Mouse (Mus musculus) bone marrow macrophage, adult 2 months (primary cell): ENCODE data around the gene Zfp595. TPM values are rescaled to one million over a fixed set of nuclear protein-coding genes. Genes with fewer than 3 reads are reported as not detected.
"Not testable (repeated sequence)": the region's sequence is repeated elsewhere in the genome, so short reads cannot be mapped to it uniquely, and the experiment has no call there.

Experiments
- H3K27ac ChIP-seq: 2 replicates; pipeline ENCODE4 v1.5.1; 2012; ENCODE audit warnings: low read depth, low read length; ENCODE audit not compliant: insufficient read depth
- H3K4me1 ChIP-seq: 2 replicates; pipeline ENCODE4 v1.6.1; 2012; ENCODE audit warnings: low read length; ENCODE audit not compliant: control insufficient read depth, insufficient read depth
- H3K4me3 ChIP-seq: 2 replicates; pipeline ENCODE4 v1.5.1; 2012; ENCODE audit warnings: mild to moderate bottlenecking, low read length, moderate library complexity; ENCODE audit not compliant: insufficient read depth
- CTCF ChIP-seq: IDR thresholded peaks from 2 replicates; pipeline ENCODE4 v1.5.1; 2012; ENCODE audit warnings: low read depth, mild to moderate bottlenecking, low read length, moderate library complexity
- POLR2A ChIP-seq: IDR thresholded peaks from 2 replicates; pipeline ENCODE4 v1.6.1; 2012; ENCODE audit warnings: mild to moderate bottlenecking, low read depth, low read length, borderline replicate concordance
- polyA plus RNA-seq: library from polyadenylated mRNA; stranded (reverse); fragments of >200 nt; gene quantifications from 2 replicates; pipeline ENCODE4 v1.2.4, GENCODE M21; 2012; ENCODE audit not compliant: missing spikeins, insufficient read depth, insufficient read length

Zfp595 gene
- polyA plus RNA-seq = 7.0 and 7.9 TPM in 2 replicates

DNA sequence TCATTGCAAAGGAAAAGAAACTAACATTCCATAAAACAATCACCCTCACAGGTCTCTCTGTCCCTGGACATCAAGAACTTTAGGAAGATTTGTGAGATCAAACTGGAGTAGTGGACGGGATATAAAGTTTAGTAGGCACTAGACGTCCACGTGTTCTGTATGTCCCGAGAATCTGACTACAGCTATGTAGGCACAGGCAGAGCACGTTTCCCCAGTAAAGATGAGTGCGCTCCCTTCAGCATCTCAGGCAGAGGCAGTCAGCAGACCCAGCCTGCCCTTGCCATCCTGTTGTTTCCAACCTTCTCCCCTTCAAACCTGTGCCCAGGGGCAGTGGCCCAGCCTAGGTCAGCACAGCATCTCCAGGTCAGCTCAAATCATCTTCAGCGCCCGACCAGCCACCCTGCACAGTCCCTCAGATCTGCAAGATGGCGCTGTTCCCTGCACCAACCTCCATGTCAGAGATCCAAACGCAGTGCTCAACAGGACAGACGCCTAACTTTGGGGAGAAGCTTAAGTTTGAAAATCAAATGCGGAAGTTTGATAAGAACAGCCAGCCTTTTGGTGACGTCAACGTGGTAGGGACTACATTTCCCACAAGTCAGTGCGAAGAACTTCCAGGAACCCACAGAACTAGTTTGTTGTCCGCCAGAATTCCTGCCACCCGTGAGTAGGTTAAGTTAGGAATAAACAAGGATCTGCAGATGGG is at the start of gene Zfp595:
Gene Zfp595 (minus strand): TSS at position 552 of the 706 bp plus-strand sequence.
- TF ChIP-seq POLR2A = no peak
- no peak for TF ChIP-seq CTCF
- Histone ChIP-seq H3K4me3 (peak within 1 kb of the TSS; percentile 82), H3K4me1 (peaks cover 6% of the 10 kb centered on the region), H3K27ac (peak within 1 kb of the TSS; percentile 39)

GRCm38 (mm10) chr13:67376255-67376654 is 43.9 kb upstream of the Zfp595 start:
- H3K27ac ChIP-seq, H3K4me1 ChIP-seq, H3K4me3 ChIP-seq: not testable (repeated sequence)

GRCm38 (mm10) chr13:67375050-67375911 is 42.9 kb upstream of the Zfp595 start, which contains the start of the genes Gm28041 and Zfp456:
Gm28041 (minus strand) TSS chr13:67375733.
Zfp456 (minus strand) TSS chr13:67375810.
- H3K4me1 ChIP-seq = not testable (repeated sequence)
- peak within 1 kb of the TSS; percentile 75 for H3K4me3 ChIP-seq
- peak within 1 kb of the TSS; percentile 48 for H3K27ac ChIP-seq

GRCm38 (mm10) chr13:67360131-67360744 is 27.9 kb upstream of the Zfp595 start, which contains the start of the genes Gm28044 and Zfp953:
Gm28044 (minus strand) TSS chr13:67360536.
Zfp953 (minus strand) TSS chr13:67360605.
- no peak for TF ChIP-seq POLR2A

DNA sequence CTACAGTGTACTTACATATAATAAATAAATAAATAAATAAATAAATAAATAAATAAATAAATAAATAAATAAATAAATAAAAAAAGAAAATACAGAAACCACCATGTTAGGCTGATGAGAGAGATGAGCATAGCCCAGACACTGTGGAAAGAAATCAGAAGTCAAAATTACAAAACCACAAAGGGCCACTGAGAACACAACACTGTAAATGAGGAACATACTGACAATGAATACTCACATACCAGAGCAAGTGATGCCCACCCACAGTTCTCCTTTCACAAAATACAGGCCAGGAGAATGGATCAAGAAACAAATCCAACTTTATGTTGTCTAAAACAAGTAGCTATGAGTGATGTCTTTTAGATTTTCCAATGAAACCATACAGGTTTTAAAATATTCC is 19.5 kb upstream of the Zfp595 start:
- Histone ChIP-seq H3K27ac (no peak overlapping the region), H3K4me3 (no peak overlapping the region), H3K4me1 (no peaks in the 10 kb centered on the region)
- TF ChIP-seq CTCF (no peak), POLR2A (no peak)

More at GRCm38 (mm10) chr13:67360131-67360744, 27.9 kb upstream of the Zfp595 start, which contains the start of the genes Gm28044 and Zfp953:
- Histone ChIP-seq H3K27ac (peak within 1 kb of the TSS; percentile 83), H3K4me1 (peaks cover 5% of the 10 kb centered on the region; the same call in 1 of the 2 replicates), H3K4me3 (peak within 1 kb of the TSS; percentile 95)

DNA sequence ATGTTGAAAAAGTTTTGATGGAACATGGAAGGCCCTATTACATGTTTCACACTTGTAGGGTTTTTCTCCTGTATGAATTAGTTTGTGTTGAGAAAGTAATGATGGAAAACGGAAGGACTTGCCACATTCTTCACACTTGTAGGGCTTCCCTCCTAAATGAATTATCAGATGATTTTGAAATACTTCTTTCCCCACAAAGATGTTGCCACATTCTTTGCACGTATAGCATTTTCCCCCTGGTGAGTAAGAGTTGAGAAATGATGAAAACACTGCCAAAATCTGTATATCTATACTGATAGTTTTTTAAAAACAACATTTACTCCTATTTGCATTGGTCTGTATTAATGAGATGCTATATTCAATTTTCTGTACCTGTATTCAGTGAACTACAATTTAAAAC is 11.1 kb upstream of the Zfp595 start:
- Histone ChIP-seq H3K4me3 (no peak overlapping the region), H3K27ac (no peak overlapping the region), H3K4me1 (no peaks in the 10 kb centered on the region)
- TF ChIP-seq CTCF (no peak), POLR2A (no peak)

DNA sequence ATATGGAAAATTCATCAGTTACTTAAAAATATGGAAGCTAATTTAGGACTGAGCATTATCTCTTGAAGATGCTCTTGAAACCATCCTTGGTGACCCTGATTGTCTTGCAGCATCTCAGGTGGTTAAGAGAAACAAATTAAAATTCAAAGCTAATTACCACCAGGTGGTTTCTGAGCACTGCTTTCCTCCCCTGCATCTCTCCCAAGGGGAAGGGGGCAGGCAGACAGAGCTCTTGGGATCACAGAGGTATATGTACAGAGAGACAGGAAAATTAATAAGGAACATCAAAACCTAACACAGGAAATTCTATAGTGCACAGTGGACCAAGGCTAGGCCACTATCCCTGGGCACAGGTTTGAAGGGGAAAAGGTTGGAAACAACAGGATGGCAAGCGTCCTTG is 507 bp upstream of the Zfp595 start:
- Histone ChIP-seq H3K27ac (no peak overlapping the region), H3K4me1 (peaks cover 6% of the 10 kb centered on the region), H3K4me3 (peak overlapping the region; percentile 82)
- TF ChIP-seq POLR2A (no peak), CTCF (no peak)

- H3K4me3 ChIP-seq = peak overlapping the region; percentile 95
- H3K27ac ChIP-seq = peak overlapping the region; percentile 27
- TF ChIP-seq POLR2A (no peak), CTCF (no peak)
- no peaks in the 10 kb centered on the region for H3K4me1 ChIP-seq
These were observed 25.7 kb downstream of the Zfp595 start for GRCm38 (mm10) chr13:67306718-67307117.

- Histone ChIP-seq H3K4me3 (peak within 1 kb of the TSS; percentile 95), H3K27ac (peak within 1 kb of the TSS; percentile 37), H3K4me1 (no peaks in the 10 kb centered on the region)
- TF ChIP-seq CTCF (no peak), POLR2A (no peak)
These were observed 26.3 kb downstream of the Zfp595 start, which contains the start of gene Zfp457 for GRCm38 (mm10) chr13:67305822-67306672. Zfp457 (minus strand) TSS chr13:67306485.
